8 mouse cellular contexts compared by ENCODE assay signal in genomic region chr2:121413387-121414042, GRCm38 (mm10). TPM values are rescaled to one million over a fixed set of nuclear protein-coding genes. Genes with fewer than 3 reads are reported as not detected.
DNase-seq lines count a peak whose midpoint lies in the region; ATAC-seq lines count a peak whose summit lies in the region.

Gene Pdia3, plus strand, starts transcription at chr2:121413775.
Gene Catsper2, minus strand, starts transcription at chr2:121413792.

- WGBS in hindbrain, embryonic 14.5 days = under 1% methylated on average over 66 of the region's 68 CpGs

- peak; percentile 99 for ATAC-seq in hindbrain, embryonic 14.5 days (ENCODE audit: low FRiP score)

- no peaks in the 10 kb centered on the region for H3K9me3 ChIP-seq in hindbrain, embryonic 14.5 days (ENCODE audit: control insufficient read depth, low read length)

- no peaks in the 10 kb centered on the region for H3K27me3 ChIP-seq in hindbrain, embryonic 14.5 days (ENCODE audit: control insufficient read depth, insufficient read depth, low read length)

- peaks cover 18% of the 10 kb centered on the region for H3K36me3 ChIP-seq in hindbrain, embryonic 14.5 days (replicated peaks; ENCODE audit: control insufficient read depth, insufficient read depth)

- H3K4me1 ChIP-seq in hindbrain, embryonic 14.5 days (replicated peaks; ENCODE audit: control insufficient read depth, insufficient read depth, low read length) = peaks cover 26% of the 10 kb centered on the region

- H3K9ac ChIP-seq in hindbrain, embryonic 14.5 days = peak within 1 kb of the TSS; percentile 99

- H3K4me2 ChIP-seq in hindbrain, embryonic 14.5 days (replicated peaks) = peak within 1 kb of the TSS; percentile 62

- DNase-seq in R1 (ENCODE audit: low read depth, low spot score) = peak; percentile 95
- peak; percentile 97 for DNase-seq in cerebellum, postnatal 25 days
- peak; percentile 79 to 86 for DNase-seq in frontal cortex, postnatal 25 days (ENCODE audit: low spot score in 2 of 2)
- peak; percentile 95 for DNase-seq in hindbrain, embryonic 14.5 days (ENCODE audit: low spot score)
- peak; percentile 89 for DNase-seq in left cerebral cortex, adult 11 months (ENCODE audit: low spot score)
- peak; percentile 97 to 99 for DNase-seq in lung, postnatal 4 days
- peak; percentile 92 for DNase-seq in retina, postnatal 7 days (ENCODE audit: low read depth, low spot score)
- peak; percentile 98 for DNase-seq in urinary bladder, adult 2 months (ENCODE audit: low spot score)

- peak within 1 kb of the TSS; percentile 99 for H3K4me3 ChIP-seq in hindbrain, embryonic 14.5 days (replicated peaks; ENCODE audit: low read length)

- peak within 1 kb of the TSS; percentile 98 for H3K27ac ChIP-seq in hindbrain, embryonic 14.5 days

RNA-seq across cellular contexts. Expression of gene Pdia3, which starts in this region (rescaled TPM):
- polyA plus RNA-seq in hindbrain, embryonic 14.5 days (2014; fragmentation: Nextera tagmentation; extraction: Ambion mirVana) = 268 and 307 TPM in 2 replicates
- 173 and 200 TPM in 2 replicates for polyA plus RNA-seq in urinary bladder, adult 2 months (2012; rRNA removed)

RNA-seq across cellular contexts. Expression of gene Catsper2, which starts in this region (rescaled TPM):
- polyA plus RNA-seq in hindbrain, embryonic 14.5 days (2014; fragmentation: Nextera tagmentation; extraction: Ambion mirVana) = 2.9 and 3.1 TPM in 2 replicates
- polyA plus RNA-seq in urinary bladder, adult 2 months (2012; rRNA removed) = 2.2 and 2.7 TPM in 2 replicates

Comparison
In these comparisons a context has a peak if more than half of its experiments do, and no peak if none do; other contexts are left out.
1. Peak in every context shown above with its lines: DNase-seq, ATAC-seq, H3K4me3 ChIP-seq and H3K27ac ChIP-seq.